Mouse (Mus musculus): ENCODE results near the gene Lrp8.
A peak's percentile ranks its signal among the peaks of the same experiment; 100 is the strongest.

Gene Lrp8

DNA sequence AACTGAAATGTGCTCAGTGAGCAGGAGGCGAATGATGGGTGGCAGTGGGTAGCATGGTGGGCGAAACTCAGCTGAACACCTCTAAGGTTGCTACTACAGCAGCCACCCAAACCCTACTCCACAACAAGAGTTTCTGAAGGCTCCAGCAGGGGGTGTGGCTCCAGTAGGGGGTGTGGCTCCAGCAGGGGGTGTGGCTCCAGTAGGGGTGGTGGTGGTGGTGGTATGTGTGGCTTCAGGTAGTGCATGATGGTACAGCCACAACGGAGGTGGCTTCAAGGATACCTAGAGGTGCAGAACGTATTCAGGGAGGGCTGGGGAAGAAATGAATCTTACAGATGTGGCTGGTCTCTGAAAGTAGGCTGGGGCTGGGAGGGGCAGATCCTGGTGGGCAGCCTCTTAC is 5.7 kb downstream of the Lrp8 start:
- no peak for DNase-seq (ENCODE audit: low spot score in 2 of 2)

DNA sequence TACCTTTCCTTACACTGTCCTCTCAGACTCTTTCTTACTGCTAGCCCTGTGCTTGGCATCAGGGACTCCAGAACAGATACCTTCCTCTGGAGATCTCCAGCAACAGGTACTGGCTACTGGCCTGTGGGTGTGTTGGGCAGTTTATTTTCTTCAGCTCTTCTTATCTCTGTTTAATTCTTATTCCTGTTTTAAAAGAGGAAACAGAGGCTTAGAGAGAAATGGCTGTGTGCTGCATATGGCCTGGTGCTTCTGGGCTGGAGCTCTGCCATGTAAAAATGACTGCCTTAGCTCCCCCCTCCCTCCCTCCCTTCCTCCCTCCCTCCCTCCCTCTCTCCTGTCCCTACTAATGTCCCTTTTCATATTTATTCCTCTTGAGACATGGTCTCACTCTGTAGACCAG is 6.6 kb downstream of the Lrp8 start:
- no peak for DNase-seq (ENCODE audit: low spot score in 2 of 2)

DNA sequence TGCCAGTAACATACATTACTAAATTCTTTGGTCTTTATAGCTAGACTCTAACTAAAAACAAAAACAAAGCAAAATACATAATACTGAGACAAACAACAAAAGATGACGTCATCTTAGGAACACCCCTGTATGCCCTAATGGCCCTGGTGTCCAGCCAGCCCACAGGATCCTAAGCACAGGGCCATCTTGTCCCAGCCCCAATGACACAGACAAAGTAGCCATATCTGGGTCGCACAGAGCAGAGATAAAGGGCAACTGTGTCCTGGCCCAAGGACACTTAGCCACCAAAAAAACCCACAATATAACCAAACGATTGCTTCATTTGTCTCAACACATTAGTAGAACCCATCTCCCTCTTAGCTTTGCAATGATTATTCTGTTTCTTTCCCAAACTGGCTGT is 8.9 kb downstream of the Lrp8 start:
- DNase-seq (ENCODE audit: low spot score in 2 of 2), result no peak

DNA sequence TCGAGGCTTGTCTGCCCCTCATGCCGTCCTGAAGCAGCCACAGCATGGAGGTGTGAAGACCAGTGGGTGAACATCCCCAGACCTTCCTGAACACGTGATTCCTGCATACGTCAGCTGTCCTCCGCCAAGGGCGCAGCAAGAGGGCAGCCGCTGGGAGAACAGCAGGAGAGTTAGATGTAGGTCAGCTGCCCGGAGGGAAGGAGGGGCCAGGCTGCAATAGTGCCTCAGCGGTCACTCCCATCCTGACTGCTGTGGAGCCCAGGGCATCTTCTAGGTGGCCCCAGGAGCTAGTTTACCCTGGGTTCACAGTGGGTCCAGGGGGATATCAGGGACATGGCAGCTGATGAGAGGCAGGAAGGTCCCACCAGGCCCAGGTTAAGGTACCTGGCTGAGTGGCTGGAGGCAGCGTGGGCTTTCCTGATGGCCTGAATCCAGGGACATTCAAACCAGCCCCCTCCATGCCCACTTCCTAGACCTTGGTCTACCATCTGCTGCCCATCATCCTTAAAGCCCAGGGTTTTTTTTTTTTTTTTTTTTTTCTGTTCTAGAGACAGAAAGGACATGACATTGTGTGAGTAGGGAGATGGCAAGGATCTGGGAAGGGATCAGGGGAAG is 9.8 kb downstream of the Lrp8 start:
- DNase-seq (ENCODE audit: low spot score in 2 of 2), result no peak

DNA sequence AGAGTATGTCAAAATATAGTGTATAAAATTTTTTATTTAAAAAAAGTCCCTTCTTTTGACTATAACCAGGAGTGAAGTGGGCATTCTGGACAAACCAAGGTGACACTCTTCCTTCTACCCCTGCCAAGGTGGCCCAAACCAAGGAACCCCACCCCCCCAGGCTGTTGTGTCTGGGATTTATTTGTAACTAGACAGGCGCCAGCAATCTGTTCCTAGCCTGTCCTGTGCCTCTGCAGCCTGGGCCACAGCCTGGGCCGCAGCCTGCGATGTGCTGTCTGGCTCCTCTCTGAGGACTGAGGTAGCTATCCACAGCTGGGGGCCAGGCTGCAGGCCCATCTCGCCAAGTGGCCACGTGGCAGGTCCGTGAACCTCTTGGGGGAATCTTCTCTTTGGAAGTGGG is 10.3 kb downstream of the Lrp8 start:
- DNase-seq (ENCODE audit: low spot score in 2 of 2), result no peak

DNA sequence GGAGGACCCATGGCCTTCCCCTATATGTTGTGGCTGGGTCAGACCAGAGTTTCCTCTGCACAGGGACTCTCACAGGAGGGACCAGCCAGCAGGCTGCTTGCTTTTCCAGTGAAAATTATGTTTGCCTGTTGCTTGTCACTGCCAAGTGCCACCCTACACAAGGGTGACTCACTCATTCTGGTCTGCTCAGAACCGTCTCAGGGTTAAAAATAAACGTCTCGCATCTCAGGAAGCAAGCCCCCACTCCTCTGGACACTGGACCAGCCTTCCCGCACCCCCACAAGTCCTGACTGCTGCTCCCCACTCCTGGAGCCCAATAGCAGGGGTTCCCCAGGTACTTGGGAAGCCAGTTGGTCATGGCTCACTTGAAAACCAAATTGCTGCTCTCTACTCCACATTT is 14.4 kb downstream of the Lrp8 start:
- DNase-seq (ENCODE audit: low spot score in 2 of 2), result peak in 1 of 2 experiments; percentile 62

DNA sequence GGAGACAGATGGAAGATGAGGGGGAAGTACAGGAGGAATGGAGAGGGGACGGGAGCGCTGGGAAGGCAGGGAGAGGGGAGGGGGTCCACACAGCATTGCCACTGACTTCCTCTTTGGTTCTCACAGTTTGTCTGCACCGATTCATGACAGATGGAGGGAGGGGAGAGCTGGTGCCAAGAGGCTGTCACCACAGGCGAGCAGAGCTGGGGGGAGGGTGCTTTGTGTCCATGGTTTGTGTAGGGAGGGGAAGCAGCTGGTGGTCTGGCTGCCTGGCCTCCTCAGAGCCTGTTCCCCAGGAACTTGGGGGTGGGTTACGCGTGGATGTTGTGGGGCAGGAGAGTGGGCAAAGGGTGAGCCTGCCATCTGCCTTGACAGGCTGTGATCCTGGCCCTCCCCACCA is 15.4 kb downstream of the Lrp8 start:
- DNase-seq (ENCODE audit: low spot score in 2 of 2), result no peak

DNA sequence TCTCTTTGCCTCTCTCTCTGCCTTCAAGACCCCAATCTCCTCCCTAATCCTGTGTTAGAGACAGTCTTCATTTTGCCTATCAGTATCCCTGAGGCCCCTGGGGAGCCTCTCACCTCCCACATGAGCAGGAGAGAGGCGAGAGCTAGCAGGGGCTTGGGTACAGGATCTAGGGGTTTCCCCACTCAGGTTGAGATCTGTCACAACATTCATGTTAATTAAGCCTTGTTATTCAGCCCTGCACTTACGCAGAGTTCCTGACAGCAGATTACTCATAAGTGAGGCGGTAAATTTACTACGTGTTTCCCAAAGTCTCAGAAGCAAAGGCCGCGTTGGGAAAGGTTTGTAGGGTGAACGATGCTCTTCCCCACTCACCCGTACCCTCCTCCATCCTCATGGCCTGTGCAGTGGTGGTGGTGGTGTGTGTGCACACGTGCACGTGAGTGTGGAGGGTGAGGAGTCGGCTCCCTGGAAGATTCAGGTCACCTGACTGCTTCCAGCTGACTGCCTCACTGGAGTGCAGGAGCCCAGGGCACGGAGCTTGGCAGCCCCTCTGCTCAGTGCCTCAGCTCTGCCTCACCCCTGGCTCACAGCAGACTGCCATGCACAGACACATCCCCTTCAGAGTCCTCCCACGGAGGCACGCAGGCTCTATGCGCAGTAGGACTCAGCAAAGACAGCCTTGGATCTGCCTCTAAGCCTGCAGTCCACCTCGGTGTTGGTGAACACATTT is 18.1 kb downstream of the Lrp8 start:
- DNase-seq (ENCODE audit: low spot score in 2 of 2), result no peak

DNA sequence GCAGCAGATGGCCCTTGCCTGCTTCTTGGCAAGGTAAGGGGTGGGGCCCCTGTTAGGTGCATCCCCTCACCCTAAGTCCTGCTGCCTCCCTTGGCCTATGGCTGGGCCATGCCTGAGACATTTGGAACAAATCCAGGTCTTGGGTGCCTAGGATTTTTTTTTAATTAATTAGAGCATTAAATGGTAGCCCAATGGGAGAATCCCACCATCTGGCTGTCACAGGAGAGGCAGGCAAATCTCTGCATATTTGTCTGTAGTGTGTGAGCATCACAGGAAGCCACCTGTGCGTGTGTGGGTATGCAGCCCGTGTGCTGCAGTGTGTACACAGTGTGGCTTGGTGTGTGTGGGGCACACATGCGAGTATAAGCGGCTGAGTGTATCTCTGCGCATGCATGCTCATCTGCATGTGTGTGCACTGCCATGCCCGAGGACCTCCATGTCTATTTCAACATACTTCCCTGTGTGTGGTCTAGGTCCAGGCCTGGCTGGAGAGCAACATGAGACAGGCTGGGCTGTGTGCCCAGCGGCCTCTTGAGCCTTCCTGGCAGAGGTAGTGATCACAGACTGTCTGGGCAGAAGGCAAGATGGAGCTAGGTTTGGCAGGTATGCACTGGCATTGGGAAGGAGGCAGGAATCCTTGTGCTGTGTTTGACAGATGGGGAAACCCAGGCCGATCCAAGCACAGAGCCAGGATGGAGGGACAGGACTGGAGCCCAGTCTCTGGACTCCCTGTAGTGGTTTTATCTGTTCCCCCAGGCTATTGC is 19.0 kb downstream of the Lrp8 start:
- DNase-seq (ENCODE audit: low spot score in 2 of 2), result no peak

DNA sequence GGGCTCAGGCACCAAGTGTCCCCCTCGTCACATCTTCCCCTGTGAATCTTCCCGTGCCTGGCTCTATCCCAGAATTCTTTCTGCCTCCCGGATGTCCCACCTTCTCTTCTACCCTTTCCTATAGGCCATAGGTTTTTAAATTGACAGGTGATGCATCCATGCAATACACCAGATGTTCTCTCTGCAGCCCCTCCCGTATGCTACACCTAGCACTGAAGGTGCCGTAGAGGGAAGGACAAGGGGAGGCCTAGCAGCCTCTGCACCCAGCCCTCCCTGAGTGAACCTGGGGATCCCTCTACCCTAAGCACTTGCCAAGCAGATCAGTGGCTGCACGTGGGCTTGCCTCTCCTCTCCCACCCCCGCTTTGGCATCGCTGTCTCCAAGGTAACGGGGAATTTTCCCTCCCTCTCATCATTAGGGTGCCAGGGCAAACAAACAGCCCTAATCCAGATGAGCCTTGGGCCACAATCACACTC is 20.9 kb downstream of the Lrp8 start:
- no peak for DNase-seq (ENCODE audit: low spot score in 2 of 2)

DNA sequence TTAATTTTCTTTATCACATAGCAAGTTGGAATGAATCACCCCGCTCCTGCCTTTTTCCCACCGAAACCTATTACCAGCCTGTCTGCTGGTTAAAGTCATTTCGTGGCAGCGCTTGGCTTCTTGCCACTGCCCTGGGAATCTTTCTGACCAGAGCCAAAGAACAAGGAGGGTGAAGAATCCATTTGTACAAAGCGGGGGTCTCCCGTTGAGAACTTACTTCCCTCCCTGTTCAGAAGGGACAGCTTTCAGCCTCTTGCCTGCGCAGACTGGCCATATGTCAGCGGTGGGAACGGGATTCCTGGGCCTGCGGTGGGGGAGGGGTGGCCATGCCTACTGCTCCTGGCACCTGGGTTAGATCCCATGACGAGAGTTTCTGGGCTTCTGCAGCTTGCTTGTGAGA is 21.4 kb downstream of the Lrp8 start:
- DNase-seq (ENCODE audit: low spot score in 2 of 2), result no peak

DNA sequence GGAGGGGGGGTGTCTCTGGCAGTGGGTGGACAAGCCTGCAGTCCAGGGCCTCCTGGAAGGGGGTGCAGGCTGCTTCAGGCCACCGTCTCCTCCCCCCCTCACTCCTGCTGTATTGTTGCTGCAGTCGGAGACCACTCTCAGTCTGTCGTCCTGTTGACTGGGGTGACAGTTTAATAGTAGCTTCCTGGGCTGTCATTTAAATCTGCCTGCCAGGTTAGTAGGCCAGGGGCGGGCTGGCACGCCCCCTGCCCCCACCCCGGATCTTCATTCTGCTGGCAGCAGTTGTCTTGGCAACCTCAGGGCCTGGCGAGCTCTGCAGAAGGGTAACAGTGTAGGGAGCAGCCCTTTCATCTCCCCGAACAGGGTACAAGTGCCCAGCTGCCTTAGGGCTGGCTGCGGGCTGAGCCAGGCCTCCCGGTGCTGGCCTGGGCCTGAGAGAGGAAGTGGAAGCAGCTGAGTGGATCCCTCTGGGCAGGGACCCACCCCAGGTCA is 26.7 kb downstream of the Lrp8 start:
- DNase-seq (ENCODE audit: low spot score in 2 of 2), result peak in 1 of 2 experiments; percentile 68

DNA sequence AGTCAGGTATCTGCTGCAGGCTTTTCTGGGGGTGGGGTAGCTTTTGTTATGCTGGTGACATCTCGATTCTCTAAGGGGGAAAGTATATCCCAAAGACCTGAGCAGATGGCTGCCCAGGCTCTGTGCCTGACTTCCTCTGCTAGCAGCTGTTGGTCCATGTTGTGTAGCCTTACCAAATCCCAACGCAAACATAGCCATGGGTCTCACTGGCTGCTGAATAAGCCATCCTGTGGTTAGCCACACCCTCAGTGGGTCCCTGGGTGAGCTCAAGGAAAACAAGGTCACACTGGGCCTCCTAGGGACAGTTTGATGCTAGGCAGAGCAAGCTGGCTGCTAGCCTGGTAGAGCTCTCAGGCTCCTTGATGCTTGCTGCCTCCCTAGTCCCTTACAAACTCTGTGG is 27.6 kb downstream of the Lrp8 start:
- DNase-seq (ENCODE audit: low spot score in 2 of 2), result no peak

DNA sequence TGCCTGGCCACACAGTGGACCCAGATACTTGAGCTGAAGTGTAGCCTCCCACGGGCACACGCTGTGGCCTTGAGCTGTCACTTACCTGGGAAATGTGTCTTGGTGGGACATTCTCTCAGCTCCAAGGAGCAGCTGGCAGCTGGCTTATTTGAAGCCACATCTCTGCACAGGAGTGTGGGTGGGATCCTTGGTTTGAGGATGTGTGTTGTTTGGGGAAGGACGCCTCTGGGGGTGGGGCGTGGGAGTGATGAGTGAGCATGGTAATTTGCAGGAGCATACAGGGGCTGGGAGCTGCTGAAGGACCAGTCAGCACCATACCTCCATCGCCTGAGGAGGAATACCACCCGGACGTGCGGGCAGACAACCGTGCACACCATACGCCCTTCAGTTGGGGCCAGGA is 28.1 kb downstream of the Lrp8 start:
- peak; percentile 56 to 62 for DNase-seq (ENCODE audit: low spot score in 2 of 2)

DNA sequence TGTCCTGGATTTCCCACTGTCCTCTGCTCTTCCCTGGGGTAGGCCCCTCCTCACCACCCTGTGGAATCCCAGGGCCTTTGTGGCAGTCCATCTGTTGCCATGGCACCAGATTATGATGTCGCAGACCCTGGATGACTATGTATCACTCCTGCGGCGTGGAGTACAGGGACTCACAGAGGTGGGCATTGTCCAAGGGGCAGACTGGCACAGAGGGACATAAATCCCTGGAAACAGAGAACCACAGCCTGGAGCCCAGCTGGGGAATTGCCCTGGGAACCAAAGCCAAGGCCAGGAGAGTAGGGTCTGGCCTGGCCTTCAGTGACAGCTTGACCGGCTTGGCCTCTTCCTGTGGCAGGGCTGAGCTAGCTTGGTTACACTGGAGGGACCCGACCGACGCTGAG is 28.8 kb downstream of the Lrp8 start:
- no peak for DNase-seq (ENCODE audit: low spot score in 2 of 2)

DNA sequence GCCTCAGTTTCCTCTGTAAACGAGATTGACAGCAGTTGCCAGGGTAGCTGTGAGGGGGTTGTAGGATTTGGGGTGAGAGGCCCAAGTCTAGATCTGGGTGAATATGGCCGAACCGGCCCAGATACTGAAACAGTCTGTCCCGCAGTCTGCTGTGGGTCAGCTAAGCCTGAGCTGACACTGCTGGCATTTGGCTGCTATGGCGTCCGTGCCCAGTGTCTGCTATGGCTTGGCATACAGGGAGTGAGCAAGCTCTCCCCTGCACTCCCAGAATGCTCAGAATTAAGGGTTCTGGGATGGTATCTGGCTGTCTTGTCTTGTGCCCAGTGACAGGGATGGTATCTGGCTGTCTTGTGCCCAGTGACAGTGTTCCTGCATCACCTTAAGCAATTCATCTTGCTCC is 29.6 kb downstream of the Lrp8 start:
- DNase-seq (ENCODE audit: low spot score in 2 of 2), result no peak

DNA sequence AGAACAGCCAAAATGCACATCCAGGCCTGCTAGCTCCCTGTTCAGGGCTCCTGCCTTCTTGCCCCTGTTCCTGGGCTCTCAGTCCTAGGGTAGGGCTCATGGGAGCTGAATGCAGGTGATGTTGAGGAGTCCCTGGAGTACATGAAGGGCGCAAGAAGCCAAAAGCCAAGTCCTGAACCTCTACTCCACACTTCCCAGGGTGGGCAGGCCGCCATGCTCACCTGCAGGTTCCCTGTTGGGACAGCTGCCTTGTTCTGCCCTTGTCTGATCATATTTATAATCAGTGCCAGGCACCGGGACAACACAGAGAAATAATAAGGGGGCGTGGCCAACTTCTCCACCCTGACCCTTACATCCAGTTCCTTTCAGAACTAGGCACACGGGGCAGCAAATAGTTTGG is 31.5 kb downstream of the Lrp8 start:
- no peak for DNase-seq (ENCODE audit: low spot score in 2 of 2)

DNA sequence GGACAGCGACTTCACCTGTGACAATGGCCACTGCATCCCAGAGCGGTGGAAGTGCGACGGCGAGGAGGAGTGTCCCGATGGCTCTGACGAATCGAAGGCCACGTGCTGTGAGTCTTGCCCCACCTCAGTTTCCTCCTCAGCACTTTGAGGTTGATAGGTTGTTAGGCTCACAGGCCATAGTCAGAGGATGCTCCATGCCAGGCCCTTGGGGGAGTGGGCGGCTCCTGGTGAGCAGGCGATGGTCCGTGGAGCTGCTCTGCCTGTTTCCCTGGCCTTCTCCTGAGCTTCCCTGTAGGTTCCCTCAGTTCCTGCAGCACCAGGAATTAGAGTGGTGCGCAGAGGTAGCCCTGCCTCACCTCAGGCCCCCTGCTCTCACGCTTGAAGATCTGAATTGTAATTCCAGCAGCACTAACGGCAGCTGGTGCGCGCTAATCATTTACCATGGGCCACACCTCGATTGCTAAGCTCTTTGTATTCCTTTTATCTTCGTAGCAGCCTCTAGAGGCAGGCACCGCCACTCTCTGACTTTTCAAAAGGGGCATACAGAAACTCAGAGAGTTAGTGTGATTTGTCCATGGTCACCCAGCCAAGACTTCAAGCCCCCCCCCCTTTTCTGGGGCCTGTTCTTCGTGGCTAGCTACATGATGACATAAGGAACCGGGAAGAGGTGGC is 32.7 kb downstream of the Lrp8 start:
- no peak for DNase-seq (ENCODE audit: low spot score in 2 of 2)

DNA sequence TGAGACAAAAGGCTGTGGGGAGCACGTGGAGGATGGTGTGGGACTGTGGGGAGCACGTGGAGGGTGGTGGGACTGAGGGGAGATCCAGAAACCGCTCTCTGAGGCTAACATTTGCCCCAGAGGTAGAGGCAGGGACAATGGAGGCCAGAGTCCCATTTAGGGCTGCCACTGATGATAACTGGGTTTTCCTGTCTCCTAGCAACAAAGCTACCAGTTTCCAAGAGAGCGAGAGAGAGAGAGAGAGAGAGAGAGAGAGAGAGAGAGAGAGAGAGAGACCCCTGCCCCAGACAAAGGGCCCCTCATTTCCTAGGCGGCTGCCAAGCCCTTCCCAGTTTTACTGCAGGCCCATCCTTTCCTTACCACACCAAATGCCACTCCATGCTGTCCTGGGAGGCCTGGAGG is 33.4 kb downstream of the Lrp8 start:
- no peak for DNase-seq (ENCODE audit: low spot score in 2 of 2)

DNA sequence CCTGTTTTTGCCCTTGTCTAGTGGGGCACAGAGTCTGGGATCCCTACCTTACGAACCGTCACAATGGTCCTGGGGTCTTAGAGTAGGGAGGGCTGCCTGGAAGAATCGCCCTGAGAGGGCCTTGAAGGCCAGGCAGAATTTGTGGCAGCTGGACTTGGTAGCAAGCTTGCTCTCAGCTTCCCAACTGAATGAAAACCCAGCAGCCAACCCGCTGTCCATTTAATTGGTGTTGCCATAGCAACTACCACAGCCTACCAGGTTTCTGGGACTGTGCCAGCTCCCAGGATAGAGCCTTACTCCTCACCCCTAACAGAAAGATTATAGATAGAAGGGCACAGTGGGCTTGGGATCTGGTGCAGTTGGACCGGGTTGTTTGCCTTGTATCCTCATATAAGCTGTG is 34.7 kb downstream of the Lrp8 start:
- DNase-seq (ENCODE audit: low spot score in 2 of 2), result peak in 1 of 2 experiments; percentile 75

DNA sequence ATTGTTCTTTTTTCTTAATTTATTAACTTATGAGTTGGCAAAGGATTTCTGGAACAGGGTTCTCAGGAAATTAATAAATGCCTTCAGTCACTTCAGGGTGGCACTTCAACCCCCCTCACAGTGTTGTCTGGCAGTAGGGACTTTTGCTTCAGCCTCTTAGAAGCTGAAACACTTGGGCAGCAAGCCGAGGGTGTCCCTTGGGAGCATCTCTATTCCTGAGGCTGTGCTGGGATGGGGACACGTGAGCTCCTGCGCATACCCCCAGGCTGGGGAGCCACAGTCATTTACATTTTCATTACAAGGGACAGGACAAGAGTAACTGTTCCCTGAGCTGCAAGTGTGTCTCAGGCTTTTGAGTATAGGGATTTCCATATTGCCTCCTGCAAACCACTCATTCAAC is 35.8 kb downstream of the Lrp8 start:
- no peak for DNase-seq (ENCODE audit: low spot score in 2 of 2)

DNA sequence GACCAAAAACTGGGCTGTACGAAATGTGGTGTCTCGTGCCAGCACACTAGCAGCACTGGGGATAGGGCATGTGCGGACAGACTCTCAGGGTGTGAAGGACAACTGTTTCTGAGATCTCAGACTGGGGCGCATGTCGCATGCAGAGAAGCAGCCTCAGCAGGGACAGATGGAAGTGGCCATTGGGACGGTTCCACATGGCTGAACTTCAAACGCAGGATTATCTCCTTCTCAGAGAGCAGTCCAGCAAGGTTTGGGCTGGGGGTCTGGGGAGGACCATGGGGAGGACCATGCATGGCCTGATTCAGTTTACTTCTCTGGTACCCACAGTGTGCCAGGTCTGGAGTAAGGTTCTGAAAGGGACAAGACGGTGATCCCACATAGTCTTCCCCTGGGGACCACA is 41.6 kb downstream of the Lrp8 start:
- no peak for DNase-seq (ENCODE audit: low spot score in 2 of 2)

Measured in frontal cortex, postnatal 36 days (tissue).